Mouse (Mus musculus) granulocyte monocyte progenitor cell, adult 5-6 weeks (primary cell): ENCODE results near the gene Exosc2. TPM values are rescaled to one million over a fixed set of nuclear protein-coding genes. Genes with fewer than 3 reads are reported as not detected.

Source experiments
- ATAC-seq: replicated peaks from 2 replicates; pipeline ENCODE4 v1.8.0; 2016; ENCODE audit warnings: mild to moderate bottlenecking, moderate TSS enrichment, inconsistent platforms; ENCODE audit not compliant: poor library complexity, severe bottlenecking
- total RNA-seq, 2 experiments: library from RNA; stranded (forward) in 1 of 2; stranded (reverse) in 1 of 2; fragments of 200-712, 200-1000 nt in 1 of 2; fragments of >200 nt in 1 of 2; fragmentation: Nextera tagmentation in 1 of 2; gene quantifications; 2 replicates each; pipeline ENCODE4 v1.2.3; 2014 to 2017

The Exosc2 gene
- total RNA-seq, 2 experiments from 2014 or later = 58.1 to 59.7 TPM

GRCm38 (mm10) chr2:31719202-31719880 is 48.8 kb downstream of the Exosc2 start:
- no peak for ATAC-seq

- ATAC-seq = no peak
Observed at GRCm38 (mm10) chr2:31719944-31720343, 49.4 kb downstream of the Exosc2 start.

DNA sequence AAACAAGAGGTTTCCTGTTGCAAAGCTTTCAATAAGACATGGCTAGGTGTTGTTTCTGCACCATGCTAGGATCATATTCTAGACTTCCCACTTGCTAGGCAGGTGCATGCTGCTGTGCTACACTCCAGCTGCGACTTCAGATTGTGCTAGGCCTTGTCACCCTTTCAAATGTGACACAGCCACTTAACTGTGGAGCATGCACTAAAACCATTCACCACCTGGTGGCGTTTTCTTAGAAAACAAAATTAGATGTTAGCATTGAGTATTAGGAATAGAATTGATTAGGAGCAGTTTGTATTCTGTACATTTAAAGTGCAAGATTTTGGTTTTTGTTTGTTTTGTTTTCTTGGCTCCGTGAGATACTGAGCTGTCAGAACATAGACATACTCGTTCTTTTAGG is 50.3 kb downstream of the Exosc2 start:
- ATAC-seq = no peak

DNA sequence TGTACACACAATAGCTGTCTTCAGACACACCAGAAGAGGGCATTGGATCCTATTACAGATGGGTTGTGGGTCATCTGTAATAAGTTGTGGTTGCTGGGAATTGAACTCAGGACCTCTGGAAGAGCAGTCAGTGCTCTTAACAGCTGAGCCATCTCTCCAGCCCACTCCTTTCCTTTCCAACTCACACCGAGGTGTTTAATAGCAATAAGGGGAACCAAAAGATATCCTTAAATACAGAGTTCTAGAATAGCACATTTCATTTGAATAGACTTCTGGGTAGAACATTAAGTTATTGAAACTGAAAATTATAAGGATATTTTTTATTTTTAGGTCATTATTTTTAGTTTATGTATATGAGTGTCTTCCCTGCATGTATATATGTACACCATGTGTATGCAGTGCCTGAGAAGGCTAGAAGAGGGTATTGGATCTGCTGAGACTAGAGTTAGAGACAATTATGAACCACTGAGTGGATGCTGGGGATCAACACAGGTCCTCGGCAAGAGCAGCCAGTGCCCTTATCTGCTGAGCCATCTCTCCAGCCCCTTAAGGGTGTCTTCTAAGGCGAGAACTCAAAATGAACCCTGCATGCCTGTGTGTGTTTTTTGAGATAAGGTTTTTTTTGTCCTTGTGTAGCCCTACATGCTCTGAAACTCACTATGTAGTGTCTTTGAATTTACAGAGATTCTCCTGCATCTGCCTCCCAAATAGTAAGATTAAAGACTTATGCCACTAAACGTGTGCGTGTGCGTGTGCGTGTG is 54.4 kb downstream of the Exosc2 start:
- ATAC-seq = no peak

GRCm38 (mm10) chr2:31727576-31728277 is 57.2 kb downstream of the Exosc2 start:
- ATAC-seq = no peak

DNA sequence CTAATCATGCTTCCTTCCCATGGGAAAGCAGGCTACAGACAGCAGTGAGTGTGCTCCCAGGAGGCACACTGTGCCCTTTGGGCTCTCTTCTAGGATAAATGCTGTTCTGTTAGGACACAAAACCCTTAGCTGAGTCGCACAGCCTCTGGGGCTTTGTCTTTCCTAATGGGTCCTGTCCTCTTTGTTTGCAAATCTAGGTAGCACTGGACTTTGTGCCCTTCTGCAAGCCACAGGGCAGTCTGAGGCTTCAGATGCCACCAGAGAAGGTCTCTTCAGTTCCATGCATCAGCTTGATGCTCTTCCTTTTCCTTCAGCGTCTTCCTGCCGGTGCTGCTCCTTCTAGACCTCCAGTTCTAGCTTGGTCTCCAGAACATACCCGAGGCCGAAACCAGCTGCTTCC is 60.1 kb downstream of the Exosc2 start:
- ATAC-seq = no peak

Other genes with a start within 250 kb of the Exosc2 start
- gene Ass1, start 200.5 kb upstream of the Exosc2 start, total RNA-seq (2014; fragmentation: Nextera tagmentation) = 148 and 162 TPM in 2 replicates
- gene Ass1, start 200.5 kb upstream of the Exosc2 start, total RNA-seq (2017) = 115 and 128 TPM in 2 replicates
- gene Fubp3, start 98.1 kb upstream of the Exosc2 start, total RNA-seq (2014; fragmentation: Nextera tagmentation) = 26.7 and 30.2 TPM in 2 replicates
- gene Fubp3, start 98.1 kb upstream of the Exosc2 start, total RNA-seq (2017) = 19.7 and 28.6 TPM in 2 replicates
- gene Prdm12, start 30.7 kb upstream of the Exosc2 start, total RNA-seq (2014; fragmentation: Nextera tagmentation) = not detected in 2 replicates
- gene Prdm12, start 30.7 kb upstream of the Exosc2 start, total RNA-seq (2017) = not detected in 2 replicates
- 41.9 and 65.4 TPM in 2 replicates for gene Abl1, start 17.7 kb downstream of the Exosc2 start, total RNA-seq (2014; fragmentation: Nextera tagmentation)
- gene Abl1, start 17.7 kb downstream of the Exosc2 start, total RNA-seq (2017) = 21.0 and 24.5 TPM in 2 replicates
- not detected in 2 replicates for gene Qrfp, start 139.9 kb downstream of the Exosc2 start, total RNA-seq (2014; fragmentation: Nextera tagmentation)
- gene Qrfp, start 139.9 kb downstream of the Exosc2 start, total RNA-seq (2017) = not detected in 2 replicates
- gene Fibcd1, start 175.3 kb downstream of the Exosc2 start, total RNA-seq (2014; fragmentation: Nextera tagmentation) = not detected in 2 replicates
- gene Fibcd1, start 175.3 kb downstream of the Exosc2 start, total RNA-seq (2017) = not detected in 2 replicates
- not detected in 2 replicates for gene Lamc3, start 216.6 kb downstream of the Exosc2 start, total RNA-seq (2014; fragmentation: Nextera tagmentation)
- not detected in 2 replicates for gene Lamc3, start 216.6 kb downstream of the Exosc2 start, total RNA-seq (2017)